Mouse (Mus musculus) testis, adult 2 months (tissue): Measurements from ENCODE around the gene Scn1b.

Experiments
- CTCF ChIP-seq: fragments of 200-500 bp; IDR thresholded peaks from 2 replicates; pipeline ENCODE4 v1.5.1; 2012; ENCODE audit warnings: low read depth, mild to moderate bottlenecking, inconsistent platforms, low read length, moderate library complexity; ENCODE audit not compliant: control insufficient read depth, insufficient read depth, insufficient replicate concordance
- POLR2A ChIP-seq: fragments of 200-500 bp; IDR thresholded peaks from 2 replicates; pipeline ENCODE4 v1.6.1; 2012; ENCODE audit warnings: low read depth, mild to moderate bottlenecking, inconsistent platforms, low read length, moderate library complexity; ENCODE audit not compliant: control insufficient read depth

DNA sequence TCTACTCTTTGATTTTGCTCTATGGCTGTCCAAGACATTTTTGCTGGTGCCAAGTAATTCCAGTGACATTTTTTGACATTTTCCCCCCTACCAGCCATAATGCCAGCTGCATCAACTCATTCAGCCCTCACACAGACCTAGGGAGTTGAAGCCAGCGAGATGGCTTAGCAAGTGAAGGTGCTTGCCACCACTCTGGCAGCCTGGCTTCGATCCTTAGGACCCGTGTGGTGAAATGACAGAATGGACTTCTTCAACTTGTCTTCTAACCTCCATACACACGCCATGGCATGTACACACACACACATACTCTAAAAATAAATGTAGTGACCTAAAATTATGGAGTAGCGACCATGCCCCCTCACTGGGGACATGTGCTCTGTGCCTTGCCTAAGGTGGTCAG is 2.4 kb downstream of the Scn1b start:
- no peak for TF ChIP-seq POLR2A
- TF ChIP-seq CTCF, result no peak
